Mouse (Mus musculus) forebrain, embryonic 12.5 days (tissue): ENCODE data around the gene Armh2. TPM values are rescaled to one million over a fixed set of nuclear protein-coding genes. Genes with fewer than 3 reads are reported as not detected.
"Not testable (repeated sequence)": the region's sequence is repeated elsewhere in the genome, so short reads cannot be mapped to it uniquely, and the experiment has no call there.

Source experiments
- ATAC-seq: fragments of 200-750 bp; cut with Nextera tagmentation; 2 replicates; pipeline ENCODE4 v1.8.0; 2017; ENCODE audit warnings: moderate TSS enrichment; ENCODE audit not compliant: low FRiP score
- H3K27ac ChIP-seq: fragments of 300-500 bp; sonication (generic); 2 replicates; pipeline ENCODE4 v1.5.1; 2016; ENCODE audit warnings: mild to moderate bottlenecking
- H3K27me3 ChIP-seq: fragments of 300-500 bp; sonication (generic); 2 replicates; pipeline ENCODE4 v1.6.1; 2016; ENCODE audit warnings: mild to moderate bottlenecking
- H3K36me3 ChIP-seq: fragments of 300-500 bp; sonication (generic); replicated peaks from 2 replicates; pipeline ENCODE4 v1.6.1; 2016; ENCODE audit warnings: mild to moderate bottlenecking
- H3K4me1 ChIP-seq: fragments of 300-500 bp; sonication (generic); 2 replicates; pipeline ENCODE4 v1.6.1; 2016
- H3K4me2 ChIP-seq: fragments of 300-500 bp; sonication (generic); 2 replicates; pipeline ENCODE4 v1.6.1; 2016; ENCODE audit warnings: mild to moderate bottlenecking, moderate library complexity
- H3K4me3 ChIP-seq: fragments of 300-500 bp; sonication (generic); replicated peaks from 2 replicates; pipeline ENCODE4 v1.5.1; 2016; ENCODE audit warnings: mild to moderate bottlenecking
- H3K9ac ChIP-seq: fragments of 300-500 bp; sonication (generic); 2 replicates; pipeline ENCODE4 v1.6.1; 2016; ENCODE audit warnings: mild to moderate bottlenecking
- H3K9me3 ChIP-seq: fragments of 300-500 bp; sonication (generic); 2 replicates; pipeline ENCODE4 v1.6.1; 2016
- WGBS: fragments of 180-500 bp; shearing (Covaris S2); methylation state at CpG from one replicate; pipeline ENCODE4 v1.1.7; 2016; 5-methylcytosine and 5-hydroxymethylcytosine counted together
- polyA plus RNA-seq: library from polyadenylated mRNA; unstranded; fragments of >200 nt; fragmentation: Nextera tagmentation; extraction: Ambion mirVana; gene quantifications from 2 replicates; pipeline ENCODE4 v1.2.1, GENCODE M21; 2016

Gene Armh2
- polyA plus RNA-seq, 1 experiment from 2014 or later, result not detected

- Histone ChIP-seq H3K4me1 (peaks cover 16% of the 10 kb centered on the region), H3K27me3 (no peaks in the 10 kb centered on the region), H3K9me3 (no peaks in the 10 kb centered on the region), H3K4me3 (peak overlapping the region; percentile 88), H3K4me2 (peak overlapping the region; percentile 63), H3K27ac (no peak overlapping the region), H3K9ac (peak overlapping the region; percentile 76), H3K36me3 (peaks cover 31% of the 10 kb centered on the region)
- 73% methylated on average over 5 of the region's 5 CpGs for WGBS
- ATAC-seq, result no peak
These were observed 19.4 kb downstream of the Armh2 start for GRCm38 (mm10) chr13:24760351-24760870.

- H3K4me1 ChIP-seq, result peaks cover 16% of the 10 kb centered on the region
- H3K27me3 ChIP-seq, result no peaks in the 10 kb centered on the region
- peak overlapping the region; percentile 95; the same call in 1 of the 2 replicates for H3K27ac ChIP-seq
- WGBS, result 8% methylated on average over 10 of the region's 10 CpGs
- H3K9ac ChIP-seq, result peak overlapping the region; percentile 76
- no peaks in the 10 kb centered on the region for H3K9me3 ChIP-seq
- ATAC-seq, result no peak
- H3K4me3 ChIP-seq, result peak overlapping the region; percentile 88
- peak overlapping the region; percentile 63 for H3K4me2 ChIP-seq
- peaks cover 26% of the 10 kb centered on the region for H3K36me3 ChIP-seq
These were observed 20.0 kb downstream of the Armh2 start for GRCm38 (mm10) chr13:24761083-24761402.

GRCm38 (mm10) chr13:24761403-24762227 lies 20.6 kb downstream of the Armh2 start, which contains the start of gene Gmnn:
Gene Gmnn (minus strand): TSS chr13:24761923.
- H3K4me3 ChIP-seq, result peak within 1 kb of the TSS; percentile 88
- H3K9ac ChIP-seq, result peak within 1 kb of the TSS; percentile 76
- WGBS, result under 1% methylated on average over 77 of the region's 79 CpGs

DNA sequence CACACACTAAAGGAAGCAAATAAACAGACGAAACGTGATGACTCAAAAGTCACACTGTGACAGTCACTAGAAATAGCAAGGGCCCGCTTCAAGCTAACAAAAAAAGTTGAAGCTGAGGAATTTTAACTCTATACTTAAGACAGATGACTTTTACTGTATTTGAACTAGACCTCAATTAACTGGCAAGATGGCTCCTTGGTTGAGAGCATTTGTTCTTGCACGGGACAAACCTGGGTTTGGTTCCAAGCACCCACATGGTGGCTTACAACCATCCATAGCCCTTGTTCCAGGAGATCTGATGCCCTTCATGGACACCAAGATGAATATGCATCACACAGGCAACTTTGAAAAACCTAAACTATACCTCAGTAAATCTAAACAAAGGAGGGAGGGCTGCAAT lies 21.2 kb downstream of the Armh2 start:
- H3K27ac ChIP-seq, result 0 out of 2 replicates have a peak overlapping the region, but pooled peaks have one; percentile 95
- no peak for ATAC-seq
- H3K27me3 ChIP-seq, result no peaks in the 10 kb centered on the region
- H3K36me3 ChIP-seq, result peaks cover 20% of the 10 kb centered on the region
- H3K4me2 ChIP-seq, result peak overlapping the region; percentile 63
- WGBS, result 41% methylated on average over 4 of the region's 4 CpGs
- peak overlapping the region; percentile 88 for H3K4me3 ChIP-seq
- H3K9ac ChIP-seq, result peak overlapping the region; percentile 76; the same call in 1 of the 2 replicates
- H3K4me1 ChIP-seq, result peaks cover 16% of the 10 kb centered on the region
- H3K9me3 ChIP-seq, result no peaks in the 10 kb centered on the region

More at GRCm38 (mm10) chr13:24761403-24762227, 20.6 kb downstream of the Armh2 start, which contains the start of gene Gmnn:
- Histone ChIP-seq H3K4me1 (peaks cover 16% of the 10 kb centered on the region), H3K27me3 (no peaks in the 10 kb centered on the region), H3K27ac (peak within 1 kb of the TSS; percentile 95), H3K36me3 (peaks cover 23% of the 10 kb centered on the region), H3K9me3 (no peaks in the 10 kb centered on the region), H3K4me2 (peak within 1 kb of the TSS; percentile 63)
- peak; percentile 97 for ATAC-seq

- H3K27ac ChIP-seq, H3K9me3 ChIP-seq, H3K27me3 ChIP-seq, H3K9ac ChIP-seq, H3K4me2 ChIP-seq, ATAC-seq, H3K4me3 ChIP-seq, H3K4me1 ChIP-seq, H3K36me3 ChIP-seq: not testable (repeated sequence)
- 84% methylated on average over 4 of the region's 4 CpGs for WGBS
These were observed 26.8 kb downstream of the Armh2 start for GRCm38 (mm10) chr13:24767809-24768208.

- not testable (repeated sequence) for H3K36me3 ChIP-seq, H3K9me3 ChIP-seq, H3K4me3 ChIP-seq, H3K4me1 ChIP-seq, H3K4me2 ChIP-seq, H3K27me3 ChIP-seq, ATAC-seq, H3K27ac ChIP-seq, H3K9ac ChIP-seq
- 96% methylated on average over 10 of the region's 10 CpGs for WGBS
These were observed 30.4 kb downstream of the Armh2 start for GRCm38 (mm10) chr13:24771482-24771881.

GRCm38 (mm10) chr13:24776146-24776844 lies 35.3 kb downstream of the Armh2 start:
- no peak overlapping the region for H3K4me2 ChIP-seq
- 50% methylated on average over 7 of the region's 7 CpGs for WGBS
- no peak for ATAC-seq

DNA sequence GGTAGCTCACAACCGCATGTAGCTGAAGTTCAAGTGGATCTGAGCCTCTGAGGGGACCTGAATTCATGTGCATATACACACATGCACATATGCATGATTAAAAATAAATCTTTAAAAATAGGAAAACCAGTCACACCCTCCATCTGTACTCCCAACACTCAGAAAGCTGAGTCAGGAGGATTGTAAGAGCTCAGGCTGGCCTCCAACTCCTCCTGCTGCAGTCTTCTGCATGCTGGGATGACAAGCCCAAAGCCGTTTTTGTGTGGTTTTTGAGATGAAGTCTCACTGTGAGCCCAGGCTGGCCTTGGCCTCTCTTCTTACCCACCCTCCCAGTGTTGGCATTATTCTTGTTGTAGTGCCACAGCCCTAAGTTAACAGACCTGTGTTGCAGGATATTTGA lies 37.0 kb downstream of the Armh2 start:
- Histone ChIP-seq H3K36me3 (no peaks in the 10 kb centered on the region), H3K27me3 (no peaks in the 10 kb centered on the region), H3K9me3 (no peaks in the 10 kb centered on the region), H3K9ac (no peak overlapping the region), H3K4me1 (no peaks in the 10 kb centered on the region), H3K27ac (no peak overlapping the region), H3K4me3 (no peak overlapping the region), H3K4me2 (no peak overlapping the region)
- 82% methylated on average over 2 of the region's 2 CpGs for WGBS
- ATAC-seq, result no peak

More at GRCm38 (mm10) chr13:24776146-24776844, 35.3 kb downstream of the Armh2 start:
- Histone ChIP-seq H3K4me1 (no peaks in the 10 kb centered on the region), H3K4me3 (no peak overlapping the region), H3K27me3 (no peaks in the 10 kb centered on the region), H3K36me3 (no peaks in the 10 kb centered on the region), H3K9ac (no peak overlapping the region), H3K9me3 (no peaks in the 10 kb centered on the region), H3K27ac (no peak overlapping the region)

DNA sequence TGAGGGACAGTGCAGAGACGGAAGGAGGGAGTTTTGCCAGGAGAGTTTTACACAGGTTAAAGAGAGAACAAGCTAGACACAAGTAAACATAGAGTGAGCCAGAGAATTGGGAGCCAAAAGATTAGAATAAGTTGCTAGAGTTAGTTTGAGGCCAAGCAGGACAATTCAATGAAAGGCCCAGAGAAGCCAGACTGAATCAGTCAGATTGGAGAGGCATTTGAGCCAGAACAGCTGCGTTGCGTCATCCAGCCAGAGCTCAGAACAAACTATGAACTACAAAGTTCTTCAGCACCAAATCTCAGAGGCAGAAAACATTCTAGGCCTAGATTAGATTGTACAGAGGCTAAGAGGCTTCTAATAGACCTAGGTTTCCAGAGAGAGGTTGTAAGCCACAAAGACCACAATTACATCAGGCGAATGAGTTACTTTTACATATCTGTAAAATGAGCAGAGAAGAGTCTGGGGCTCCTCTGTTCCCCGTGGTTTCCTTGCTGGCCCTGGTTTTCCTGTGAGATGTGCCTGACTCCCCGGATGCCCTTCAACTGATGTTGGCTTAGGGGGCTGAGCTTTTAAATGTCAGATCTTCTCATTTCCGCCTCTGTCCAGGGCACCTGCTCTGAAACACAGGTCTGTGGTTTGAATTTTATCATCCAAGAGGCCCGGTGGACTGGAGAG lies 37.8 kb downstream of the Armh2 start:
- no peak for ATAC-seq
- no peaks in the 10 kb centered on the region for H3K4me1 ChIP-seq
- WGBS, result 89% methylated on average over 8 of the region's 8 CpGs
- no peaks in the 10 kb centered on the region for H3K36me3 ChIP-seq
- H3K9me3 ChIP-seq, result no peaks in the 10 kb centered on the region
- H3K27me3 ChIP-seq, result no peaks in the 10 kb centered on the region
- H3K27ac ChIP-seq, result no peak overlapping the region
- H3K4me2 ChIP-seq, result no peak overlapping the region
- no peak overlapping the region for H3K4me3 ChIP-seq
- H3K9ac ChIP-seq, result no peak overlapping the region

- Histone ChIP-seq H3K9me3 (no peaks in the 10 kb centered on the region), H3K27ac (no peak overlapping the region), H3K4me3 (no peak overlapping the region), H3K4me2 (no peak overlapping the region), H3K4me1 (peaks cover 3% of the 10 kb centered on the region; the same call in 1 of the 2 replicates), H3K27me3 (no peaks in the 10 kb centered on the region), H3K36me3 (no peaks in the 10 kb centered on the region), H3K9ac (no peak overlapping the region)
- WGBS, result 77% methylated on average over 5 of the region's 5 CpGs
- ATAC-seq, result no peak
These were observed 40.9 kb downstream of the Armh2 start for GRCm38 (mm10) chr13:24781916-24782315.

GRCm38 (mm10) chr13:24786014-24786490 lies 45.0 kb downstream of the Armh2 start:
- ATAC-seq, result peak; percentile 63; the same call in 1 of the 2 replicates
- H3K4me3 ChIP-seq, result no peak overlapping the region
- H3K4me1 ChIP-seq, result peaks cover 3% of the 10 kb centered on the region; the same call in 1 of the 2 replicates
- H3K36me3 ChIP-seq, result no peaks in the 10 kb centered on the region
- no peaks in the 10 kb centered on the region for H3K27me3 ChIP-seq
- WGBS, result 55% methylated on average over 11 of the region's 11 CpGs
- no peak overlapping the region for H3K9ac ChIP-seq
- no peak overlapping the region for H3K27ac ChIP-seq
- H3K9me3 ChIP-seq, result no peaks in the 10 kb centered on the region
- no peak overlapping the region for H3K4me2 ChIP-seq

DNA sequence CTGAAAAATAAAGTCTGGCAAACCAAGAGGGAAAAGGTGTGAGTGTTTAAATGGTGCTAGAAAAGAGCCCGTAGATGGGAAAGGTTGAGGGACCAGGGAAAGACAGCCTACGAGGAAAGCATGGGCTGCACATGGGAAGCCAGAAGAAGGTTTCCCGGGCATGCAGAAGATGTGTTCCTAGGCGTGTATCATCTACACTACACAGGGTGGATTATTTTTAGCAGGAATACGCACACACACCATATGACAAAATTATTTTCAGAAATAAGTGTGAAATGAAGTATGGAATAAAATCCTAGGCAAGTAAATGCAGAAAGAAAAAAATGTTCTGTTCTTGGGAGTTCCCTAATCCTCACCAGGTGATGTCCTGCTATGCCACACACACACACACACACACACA lies 46.4 kb downstream of the Armh2 start:
- H3K27me3 ChIP-seq, result no peaks in the 10 kb centered on the region

More for the DNA sequence above, 46.4 kb downstream of the Armh2 start:
- no peak overlapping the region for H3K27ac ChIP-seq
- ATAC-seq, result no peak
- no peaks in the 10 kb centered on the region for H3K36me3 ChIP-seq
- H3K9me3 ChIP-seq, result no peaks in the 10 kb centered on the region
- peaks cover 3% of the 10 kb centered on the region; the same call in 1 of the 2 replicates for H3K4me1 ChIP-seq
- no peak overlapping the region for H3K4me2 ChIP-seq
- no peak overlapping the region for H3K9ac ChIP-seq
- 93% methylated on average over 5 of the region's 5 CpGs for WGBS
- H3K4me3 ChIP-seq, result no peak overlapping the region
